Mouse (Mus musculus) MN1 (cell line): ENCODE results near the gene Acsl4.

Source experiments
- DNase-seq: peaks from one replicate; pipeline ENCODE4 v3.0.0-alpha.2; 2016; ENCODE audit warnings: low spot score

Acsl4 gene

GRCm38 (mm10) chrX:142358427-142358826, 31.9 kb downstream of the Acsl4 start:
- DNase-seq = no peak

GRCm38 (mm10) chrX:142336207-142336606, 54.1 kb downstream of the Acsl4 start:
- DNase-seq = no peak

- DNase-seq = no peak
Measured at GRCm38 (mm10) chrX:142335502-142335901, 54.8 kb downstream of the Acsl4 start.

GRCm38 (mm10) chrX:142325760-142326159, 64.6 kb downstream of the Acsl4 start:
- no peak for DNase-seq

GRCm38 (mm10) chrX:142316106-142316505, 74.2 kb downstream of the Acsl4 start:
- no peak for DNase-seq

- no peak for DNase-seq
Measured at GRCm38 (mm10) chrX:142315270-142315669, 75.1 kb downstream of the Acsl4 start.

- DNase-seq = peak; percentile 64
Measured at GRCm38 (mm10) chrX:142314307-142315024, 75.9 kb downstream of the Acsl4 start.

- DNase-seq = peak; percentile 39
Measured at GRCm38 (mm10) chrX:142310431-142310830, 79.9 kb downstream of the Acsl4 start.

- DNase-seq = no peak
Measured at GRCm38 (mm10) chrX:142305869-142306581, 84.3 kb downstream of the Acsl4 start, which contains the start of gene Kcne1l. Gene Kcne1l, minus strand, starts transcription at chrX:142306294.

- DNase-seq = no peak
Measured at GRCm38 (mm10) chrX:142305010-142305868, 85.1 kb downstream of the Acsl4 start.

- DNase-seq = no peak
Measured at GRCm38 (mm10) chrX:142304592-142304991, 85.7 kb downstream of the Acsl4 start.

GRCm38 (mm10) chrX:142303456-142303855, 86.9 kb downstream of the Acsl4 start:
- DNase-seq = no peak

GRCm38 (mm10) chrX:142285905-142286304, 104.4 kb downstream of the Acsl4 start:
- DNase-seq = no peak

- DNase-seq = no peak
Measured at GRCm38 (mm10) chrX:142276573-142276972, 113.8 kb downstream of the Acsl4 start.

- no peak for DNase-seq
Measured at GRCm38 (mm10) chrX:142276031-142276430, 114.3 kb downstream of the Acsl4 start.
